Mouse (Mus musculus) stomach, postnatal 0 days (tissue): ENCODE data around the gene Mylpf.

Experiments used
- CTCF ChIP-seq: IDR thresholded peaks from 2 replicates; pipeline ENCODE4 v1.5.1; 2016; ENCODE audit warnings: antibody characterized with exemption, low read depth, mild to moderate bottlenecking, moderate library complexity
- EP300 ChIP-seq: optimal IDR thresholded peaks from 2 replicates; pipeline ENCODE3; 2016; ENCODE audit warnings: antibody characterized with exemption

DNA sequence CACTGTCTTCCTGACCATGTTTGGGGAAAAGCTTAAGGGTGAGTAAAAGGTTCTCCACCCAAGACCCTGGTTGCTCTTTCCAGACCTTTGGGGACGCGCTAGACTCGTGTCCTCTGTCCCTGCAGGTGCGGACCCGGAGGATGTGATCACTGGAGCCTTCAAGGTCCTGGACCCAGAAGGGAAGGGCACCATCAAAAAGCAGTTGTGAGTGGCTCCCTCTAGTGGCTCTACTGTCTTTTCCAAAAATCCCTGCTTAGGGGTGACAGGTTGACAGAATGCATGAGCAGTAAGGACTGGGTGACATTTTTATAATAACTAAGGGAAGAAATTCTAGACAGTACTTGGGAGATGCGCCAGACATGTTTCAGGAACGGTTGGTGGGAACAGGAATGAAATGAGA lies 4.8 kb downstream of the Mylpf start:
- no peak for TF ChIP-seq EP300
- TF ChIP-seq CTCF, result peak; percentile 78
